Mouse (Mus musculus) fat pad, adult 2 months (tissue): Measurements from ENCODE around the gene Szt2.

ENCODE experiments used
- DNase-seq: peaks from one replicate; pipeline ENCODE4 v3.0.0-alpha.2; 2011; ENCODE audit warnings: low read depth, low spot score; ENCODE audit errors: extremely low read depth

The Szt2 gene

GRCm38 (mm10) chr4:118359211-118359895 is 49.7 kb downstream of the Szt2 start:
- DNase-seq, result no peak

GRCm38 (mm10) chr4:118358159-118358895 is 50.7 kb downstream of the Szt2 start:
- DNase-seq, result no peak

DNA sequence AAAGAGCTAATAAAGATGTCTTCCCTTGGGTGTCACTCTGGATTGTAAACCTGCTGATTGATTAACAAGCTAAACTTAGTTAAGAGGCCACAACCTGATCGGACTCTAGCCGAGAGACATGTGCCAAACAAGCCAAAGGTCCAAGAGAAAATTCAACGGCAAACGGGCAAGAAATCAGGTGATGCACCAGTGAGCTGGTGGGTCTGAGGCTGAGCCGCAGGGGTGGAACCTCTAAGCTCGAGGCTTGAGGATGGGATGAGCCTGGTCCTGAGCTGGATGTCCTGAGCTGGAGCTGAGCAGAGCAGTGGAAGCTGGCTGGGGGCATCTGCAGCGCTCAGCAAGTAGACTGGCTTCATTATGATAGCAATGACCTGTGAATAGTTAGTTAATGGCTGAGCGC is 51.6 kb downstream of the Szt2 start:
- DNase-seq, result no peak

- DNase-seq, result no peak
These were observed 52.3 kb downstream of the Szt2 start for GRCm38 (mm10) chr4:118356738-118357137.

GRCm38 (mm10) chr4:118354289-118354688 is 54.8 kb downstream of the Szt2 start:
- no peak for DNase-seq

DNA sequence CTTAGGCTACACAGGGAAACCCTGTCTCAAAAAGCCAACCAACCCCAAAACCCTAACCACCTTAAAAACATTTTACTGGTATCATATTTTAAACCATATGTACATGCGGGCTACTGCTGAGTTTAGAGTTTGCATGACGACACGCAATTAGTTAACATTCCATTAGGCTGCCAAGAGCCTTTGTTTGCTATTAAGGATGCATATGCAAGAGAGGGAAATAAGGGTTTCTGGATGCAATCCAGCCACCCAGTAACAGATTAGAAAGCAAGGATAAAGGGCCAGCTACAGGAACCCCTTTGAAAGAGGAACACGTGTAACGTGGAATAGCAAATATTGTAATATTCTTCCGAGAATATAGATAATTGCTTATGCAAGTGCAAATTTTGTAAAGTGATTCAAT is 55.4 kb downstream of the Szt2 start:
- no peak for DNase-seq

- no peak for DNase-seq
These were observed 57.2 kb downstream of the Szt2 start for GRCm38 (mm10) chr4:118351828-118352227.

- no peak for DNase-seq
These were observed 58.2 kb downstream of the Szt2 start for GRCm38 (mm10) chr4:118350864-118351263.

- no peak for DNase-seq
These were observed 61.4 kb downstream of the Szt2 start for GRCm38 (mm10) chr4:118347529-118348309.

DNA sequence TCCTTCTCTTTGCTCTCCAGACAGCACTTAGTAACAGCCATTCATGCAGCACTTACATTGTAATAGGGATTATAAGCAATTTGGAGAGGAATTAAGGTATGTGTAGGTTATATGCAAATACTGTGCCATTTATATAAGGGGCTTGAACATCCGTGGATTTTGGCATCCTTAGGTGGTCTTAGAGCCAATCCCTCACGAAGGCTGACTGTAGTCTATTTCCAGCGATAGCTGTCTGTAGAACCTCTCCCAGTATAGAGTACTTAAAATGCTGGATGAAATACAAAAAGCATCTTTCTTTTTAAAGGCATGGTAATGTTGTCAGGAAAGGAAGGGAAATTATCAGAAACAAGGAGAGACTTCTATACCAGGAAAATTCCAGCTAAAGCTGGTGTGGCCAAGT is 67.6 kb downstream of the Szt2 start:
- DNase-seq, result no peak

- no peak for DNase-seq
These were observed 72.4 kb downstream of the Szt2 start for GRCm38 (mm10) chr4:118336658-118337057.

DNA sequence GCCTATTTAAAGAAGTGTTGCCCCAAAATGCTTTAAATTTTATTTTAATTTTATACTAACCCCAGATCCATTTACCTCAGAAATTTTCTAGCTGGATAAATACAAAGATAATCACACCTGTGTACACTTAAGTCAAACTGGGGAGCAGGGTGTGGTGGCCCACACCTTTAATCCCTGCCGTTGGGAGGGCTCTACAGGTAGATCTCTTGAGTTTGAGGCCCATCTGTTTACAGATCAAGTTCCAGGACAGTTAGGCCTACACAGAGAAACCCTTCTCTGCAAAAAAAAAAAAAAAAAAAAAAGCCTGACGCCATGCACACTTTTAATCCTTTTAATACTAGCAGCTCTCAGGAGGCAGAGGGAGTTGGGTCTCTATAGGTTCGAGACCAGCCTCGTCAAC is 73.1 kb downstream of the Szt2 start:
- no peak for DNase-seq

DNA sequence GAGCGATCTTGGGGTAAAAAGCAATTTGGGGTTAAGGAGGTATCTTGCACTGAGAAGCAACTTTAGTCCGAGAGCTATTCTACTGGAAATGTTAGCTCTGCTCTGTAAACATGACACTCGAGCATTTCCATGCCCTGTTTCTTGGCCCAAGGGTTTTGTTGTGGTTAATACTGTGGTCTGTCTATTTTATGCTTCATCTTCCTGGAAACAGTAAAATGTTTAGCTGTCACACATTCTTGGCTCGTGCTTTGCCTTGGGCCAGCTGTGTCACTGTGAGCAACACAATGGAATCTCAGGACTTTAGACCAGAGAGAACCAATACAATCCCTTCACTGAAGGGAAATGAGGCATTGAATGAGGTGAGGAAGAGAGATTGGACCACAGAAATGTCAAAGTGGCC is 77.3 kb downstream of the Szt2 start:
- no peak for DNase-seq

DNA sequence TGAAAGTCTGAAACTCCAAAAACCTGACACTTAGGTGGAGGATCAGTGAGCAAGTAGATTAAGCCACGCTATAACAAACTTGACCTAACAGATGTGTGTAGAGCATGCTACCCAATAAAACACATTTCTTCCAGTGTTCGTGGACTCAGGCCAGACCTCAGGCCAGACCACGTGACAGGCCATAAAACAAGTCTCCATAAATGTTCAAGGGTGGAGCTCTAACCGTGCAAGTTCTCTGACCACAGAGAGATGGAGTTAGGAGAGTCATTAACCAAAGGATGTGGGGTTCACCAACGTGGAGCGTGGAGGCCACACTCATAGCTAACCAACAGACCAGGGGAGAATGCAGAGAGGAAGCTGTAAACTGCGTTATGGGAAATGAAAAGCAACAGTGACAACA is 82.6 kb downstream of the Szt2 start:
- no peak for DNase-seq

GRCm38 (mm10) chr4:118320636-118321035 is 88.4 kb downstream of the Szt2 start:
- no peak for DNase-seq

GRCm38 (mm10) chr4:118319706-118320344 is 89.2 kb downstream of the Szt2 start:
- no peak for DNase-seq

GRCm38 (mm10) chr4:118316662-118317061 is 92.4 kb downstream of the Szt2 start:
- no peak for DNase-seq

DNA sequence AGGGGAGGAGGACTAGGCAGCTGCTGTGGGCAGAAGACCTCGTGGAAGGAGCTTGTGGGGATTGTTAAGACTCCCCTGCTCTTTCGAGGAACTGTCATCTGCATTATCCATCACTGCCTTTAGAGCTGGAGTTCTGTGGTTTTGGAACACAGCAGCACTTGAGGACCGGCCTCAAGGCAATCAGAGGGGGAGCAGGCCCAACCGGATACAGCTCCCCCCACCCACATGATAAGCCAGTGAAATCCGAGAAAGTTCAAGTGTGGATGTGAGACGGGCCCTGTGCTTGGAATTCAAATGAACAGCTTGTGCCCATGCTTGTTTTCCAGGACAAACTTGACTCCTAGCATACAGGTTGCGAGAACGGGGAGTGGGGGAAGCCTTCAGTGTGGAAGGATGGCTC is 93.8 kb downstream of the Szt2 start:
- DNase-seq, result no peak
